Mouse (Mus musculus) stomach, embryonic 16.5 days (tissue): Measurements from ENCODE around the gene Foxo3. TPM values are rescaled to one million over a fixed set of nuclear protein-coding genes. Genes with fewer than 3 reads are reported as not detected.

Experiments
- ATAC-seq: fragments of 200-750 bp; cut with Nextera tagmentation; 2 replicates; pipeline ENCODE4 v1.8.0; 2017; ENCODE audit warnings: moderate number of reproducible peaks, moderate TSS enrichment; ENCODE audit not compliant: insufficient read depth, low FRiP score
- H3K27ac ChIP-seq: fragments of 300-500 bp; sonication (generic); 2 replicates; pipeline ENCODE4 v1.5.1; 2014; ENCODE audit warnings: low read length
- H3K27me3 ChIP-seq: fragments of 300-500 bp; sonication (generic); 2 replicates; pipeline ENCODE4 v1.6.1; 2014; ENCODE audit warnings: low read length, control low read depth, mixed read lengths; ENCODE audit not compliant: control insufficient read depth, insufficient read depth
- H3K36me3 ChIP-seq: fragments of 300-500 bp; sonication (generic); 2 replicates; pipeline ENCODE4 v1.6.1; 2014; ENCODE audit warnings: low read length; ENCODE audit not compliant: control insufficient read depth, insufficient read depth
- H3K4me1 ChIP-seq: fragments of 300-500 bp; sonication (generic); 2 replicates; pipeline ENCODE4 v1.6.1; 2014; ENCODE audit warnings: low read length, control low read depth, mixed read lengths; ENCODE audit not compliant: control insufficient read depth, insufficient read depth
- H3K4me2 ChIP-seq: fragments of 300-500 bp; sonication (generic); 2 replicates; pipeline ENCODE4 v1.6.1; 2014; ENCODE audit warnings: low read depth, low read length, mixed read lengths
- H3K4me3 ChIP-seq: fragments of 300-500 bp; sonication (generic); replicated peaks from 2 replicates; pipeline ENCODE4 v1.5.1; 2014; ENCODE audit warnings: mild to moderate bottlenecking, low read length
- H3K9ac ChIP-seq: fragments of 300-500 bp; sonication (generic); 2 replicates; pipeline ENCODE4 v1.6.1; 2014; ENCODE audit warnings: low read length
- H3K9me3 ChIP-seq: fragments of 300-500 bp; sonication (generic); replicated peaks from 2 replicates; pipeline ENCODE4 v1.6.1; 2016; ENCODE audit warnings: low read length, control low read depth; ENCODE audit not compliant: control insufficient read depth
- WGBS: fragments of 180-500 bp; shearing (Covaris S2); extraction: QIAGEN DNeasy Blood & Tissue Kit; methylation state at CpG from one replicate; pipeline ENCODE4 v1.1.7; 2014; 5-methylcytosine and 5-hydroxymethylcytosine counted together
- polyA plus RNA-seq: library from polyadenylated mRNA; unstranded; fragments of >200 nt; fragmentation: Nextera tagmentation; extraction: Ambion mirVana; gene quantifications from 2 replicates; pipeline ENCODE4 v1.2.1, GENCODE M21; 2015

Foxo3 gene
- polyA plus RNA-seq, 1 experiment from 2014 or later, result 7.2 TPM

GRCm38 (mm10) chr10:42170889-42171347, 105.6 kb downstream of the Foxo3 start:
- Histone ChIP-seq H3K9me3 (no peaks in the 10 kb centered on the region), H3K27ac (no peak overlapping the region), H3K27me3 (no peaks in the 10 kb centered on the region), H3K9ac (no peak overlapping the region), H3K4me1 (0 out of 2 replicates have a peak, but pooled peaks cover 10% of the 10 kb centered on the region), H3K4me3 (no peak overlapping the region), H3K36me3 (no peaks in the 10 kb centered on the region), H3K4me2 (no peak overlapping the region)
- ATAC-seq, result peak; percentile 65; the same call in 1 of the 2 replicates
- 5% methylated on average over 5 of the region's 5 CpGs for WGBS

- Histone ChIP-seq H3K4me3 (no peak overlapping the region), H3K27me3 (no peaks in the 10 kb centered on the region), H3K36me3 (no peaks in the 10 kb centered on the region), H3K9ac (no peak overlapping the region), H3K4me1 (0 out of 2 replicates have a peak, but pooled peaks cover 10% of the 10 kb centered on the region), H3K27ac (no peak overlapping the region), H3K4me2 (no peak overlapping the region), H3K9me3 (no peaks in the 10 kb centered on the region)
- ATAC-seq, result peak; percentile 57; the same call in 1 of the 2 replicates
- WGBS, result 66% methylated on average over 5 of the region's 5 CpGs
Measured at GRCm38 (mm10) chr10:42170201-42170600, 106.4 kb downstream of the Foxo3 start.

- ATAC-seq, result no peak
- 57% methylated on average over 2 of the region's 2 CpGs for WGBS
- H3K27ac ChIP-seq, result no peak overlapping the region
- peaks cover 15% of the 10 kb centered on the region; the same call in 1 of the 2 replicates for H3K9me3 ChIP-seq
- H3K36me3 ChIP-seq, result no peaks in the 10 kb centered on the region
- H3K27me3 ChIP-seq, result no peaks in the 10 kb centered on the region
- no peak overlapping the region for H3K4me3 ChIP-seq
- peaks cover 6% of the 10 kb centered on the region; the same call in 1 of the 2 replicates for H3K4me1 ChIP-seq
- no peak overlapping the region for H3K9ac ChIP-seq
- no peak overlapping the region for H3K4me2 ChIP-seq
Measured at GRCm38 (mm10) chr10:42154727-42155126, 121.8 kb downstream of the Foxo3 start.

- Histone ChIP-seq H3K9ac (no peak overlapping the region), H3K27ac (no peak overlapping the region), H3K27me3 (no peaks in the 10 kb centered on the region), H3K36me3 (no peaks in the 10 kb centered on the region), H3K9me3 (peaks cover 7% of the 10 kb centered on the region; the same call in 1 of the 2 replicates), H3K4me3 (no peak overlapping the region), H3K4me2 (no peak overlapping the region), H3K4me1 (peaks cover 6% of the 10 kb centered on the region; the same call in 1 of the 2 replicates)
- no peak; the same call in 1 of the 2 replicates for ATAC-seq
- 42% methylated on average over 14 of the region's 14 CpGs for WGBS
Measured at GRCm38 (mm10) chr10:42152426-42153205, 123.9 kb downstream of the Foxo3 start.

- ATAC-seq, result no peak
- Histone ChIP-seq H3K4me2 (no peak overlapping the region), H3K9ac (no peak overlapping the region), H3K36me3 (no peaks in the 10 kb centered on the region), H3K4me1 (peaks cover 12% of the 10 kb centered on the region; the same call in 1 of the 2 replicates), H3K27ac (no peak overlapping the region), H3K4me3 (no peak overlapping the region), H3K9me3 (no peaks in the 10 kb centered on the region), H3K27me3 (no peaks in the 10 kb centered on the region)
- WGBS, result 60% methylated on average over 3 of the region's 3 CpGs
Measured at GRCm38 (mm10) chr10:42149767-42150166, 126.8 kb downstream of the Foxo3 start.

GRCm38 (mm10) chr10:42148326-42148725, 128.2 kb downstream of the Foxo3 start:
- peaks cover 12% of the 10 kb centered on the region; the same call in 1 of the 2 replicates for H3K4me1 ChIP-seq
- peak overlapping the region; percentile 4; the same call in 1 of the 2 replicates for H3K27ac ChIP-seq
- no peak overlapping the region for H3K9ac ChIP-seq
- no peaks in the 10 kb centered on the region for H3K27me3 ChIP-seq
- no peak overlapping the region for H3K4me3 ChIP-seq
- no peaks in the 10 kb centered on the region for H3K9me3 ChIP-seq
- no peak overlapping the region for H3K4me2 ChIP-seq
- ATAC-seq, result no peak
- H3K36me3 ChIP-seq, result no peaks in the 10 kb centered on the region
- WGBS, result 67% methylated on average over 3 of the region's 3 CpGs

- ATAC-seq, result peak; percentile 54; the same call in 1 of the 2 replicates
- 44% methylated on average over 5 of the region's 5 CpGs for WGBS
- Histone ChIP-seq H3K4me3 (no peak overlapping the region), H3K27ac (peak overlapping the region; percentile 80), H3K9ac (no peak overlapping the region), H3K4me2 (no peak overlapping the region), H3K27me3 (no peaks in the 10 kb centered on the region), H3K36me3 (no peaks in the 10 kb centered on the region), H3K4me1 (0 out of 2 replicates have a peak, but pooled peaks cover 6% of the 10 kb centered on the region), H3K9me3 (no peaks in the 10 kb centered on the region)
Measured at GRCm38 (mm10) chr10:42145221-42145620, 131.3 kb downstream of the Foxo3 start.

- no peaks in the 10 kb centered on the region for H3K9me3 ChIP-seq
- H3K4me3 ChIP-seq, result no peak overlapping the region
- H3K36me3 ChIP-seq, result no peaks in the 10 kb centered on the region
- peak; percentile 4; the same call in 1 of the 2 replicates for ATAC-seq
- WGBS, result 50% methylated on average over 5 of the region's 5 CpGs
- no peak overlapping the region for H3K4me2 ChIP-seq
- H3K4me1 ChIP-seq, result 0 out of 2 replicates have a peak, but pooled peaks cover 6% of the 10 kb centered on the region
- H3K9ac ChIP-seq, result no peak overlapping the region
- peak overlapping the region; percentile 80 for H3K27ac ChIP-seq
- no peaks in the 10 kb centered on the region for H3K27me3 ChIP-seq
Measured at GRCm38 (mm10) chr10:42144788-42145187, 131.8 kb downstream of the Foxo3 start.

GRCm38 (mm10) chr10:42144176-42144575, 132.4 kb downstream of the Foxo3 start:
- WGBS, result 29% methylated on average over 2 of the region's 2 CpGs
- Histone ChIP-seq H3K27ac (no peak overlapping the region; the same call in 1 of the 2 replicates), H3K4me1 (0 out of 2 replicates have a peak, but pooled peaks cover 6% of the 10 kb centered on the region), H3K9me3 (no peaks in the 10 kb centered on the region), H3K4me3 (no peak overlapping the region), H3K36me3 (no peaks in the 10 kb centered on the region), H3K9ac (no peak overlapping the region), H3K27me3 (no peaks in the 10 kb centered on the region), H3K4me2 (no peak overlapping the region)
- ATAC-seq, result no peak
